Mouse (Mus musculus): ENCODE results near the gene Selenoo.

Selenoo gene

GRCm38 (mm10) chr15:89103921-89104320 lies 15.0 kb downstream of the Selenoo start:
- CTCF ChIA-PET = interaction anchor here in 2 of 4 experiments (0.6 kb wide), 2 partner anchors 105 to 303 kb away, joined by 4 to 8 read pairs; no protein-coding TSS in a partner anchor
- POLR2A ChIA-PET = interaction anchor here in 2 of 4 experiments (0.6 to 1.4 kb wide), 4 partner anchors 15 to 109 kb away, joined by 3 to 5 read pairs (median 3); partner anchors contain the start of genes Selenoo (in 1 of the 2) and Tubgcp6 (in 1 of the 2)

- ChIA-PET CTCF (interaction anchor here in 1 of 4 experiments (0.6 kb wide), 1 partner anchor 20 kb away, joined by 3 read pairs; no protein-coding TSS in a partner anchor), POLR2A (interaction anchor here in 2 of 4 experiments (0.6 to 1.4 kb wide), 4 partner anchors 15 to 109 kb away, joined by 3 to 5 read pairs (median 3); partner anchors contain the start of genes Selenoo (in 1 of the 2) and Tubgcp6 (in 1 of the 2))
Observed at GRCm38 (mm10) chr15:89104425-89104824, 15.5 kb downstream of the Selenoo start.

- POLR2A ChIA-PET = interaction anchor here in 1 of 4 experiments (0.6 kb wide), 1 partner anchor 31 kb away, joined by 6 read pairs; the partner anchor contains the start of gene Trabd
- CTCF ChIA-PET = interaction anchor here in 3 of 4 experiments (0.8 to 1.2 kb wide), 4 partner anchors 12 to 278 kb away, joined by 3 to 4 read pairs (median 3); partner anchors contain the start of gene Dennd6b (in 1 of the 3)
Observed at GRCm38 (mm10) chr15:89106073-89106472, 17.2 kb downstream of the Selenoo start.

GRCm38 (mm10) chr15:89106976-89107375 lies 18.1 kb downstream of the Selenoo start:
- ChIA-PET POLR2A (interaction anchor here in 1 of 4 experiments (0.7 kb wide), 1 partner anchor 335 kb away, joined by 3 read pairs; no protein-coding TSS in a partner anchor), CTCF (interaction anchor here in 1 of 4 experiments (0.8 kb wide), 1 partner anchor 12 kb away, joined by 3 read pairs; no protein-coding TSS in a partner anchor)

GRCm38 (mm10) chr15:89110147-89110546 lies 21.3 kb downstream of the Selenoo start:
- CTCF ChIA-PET = interaction anchor here (0.5 to 2.4 kb wide), 11 partner anchors 11 to 1074 kb away, joined by 3 to 14 read pairs (median 4); partner anchors contain the start of genes Hdac10 (in 2 of the 4), Alg12 (in 1 of the 4), Selenoo (in 1 of the 4) and Tubgcp6 (in 1 of the 4)

GRCm38 (mm10) chr15:89118007-89118406 lies 29.1 kb downstream of the Selenoo start:
- ChIA-PET CTCF (interaction anchor here in 2 of 4 experiments (0.7 to 1.3 kb wide), 2 partner anchors 10 to 11 kb away, joined by 3 to 8 read pairs; partner anchors contain the start of gene Hdac10 (in 1 of the 2)), POLR2A (interaction anchor here in 1 of 4 experiments (1.4 kb wide), 1 partner anchor 40 kb away, joined by 3 read pairs; no protein-coding TSS in a partner anchor)

More at GRCm38 (mm10) chr15:89110147-89110546, 21.3 kb downstream of the Selenoo start:
- POLR2A ChIA-PET = interaction anchor here in 3 of 4 experiments (0.7 to 4.0 kb wide), 11 partner anchors 8 to 282 kb away, joined by 3 to 21 read pairs (median 4); partner anchors contain the start of genes Tubgcp6 (in 2 of the 3), Hdac10 (in 1 of the 3) and Selenoo (in 1 of the 3)

GRCm38 (mm10) chr15:89122649-89123366 lies 33.9 kb downstream of the Selenoo start, which contains the start of gene Tubgcp6:
Gene Tubgcp6, minus strand, starts transcription at chr15:89123112.
- ChIA-PET CTCF (interaction anchor here in 3 of 4 experiments (0.5 to 2.2 kb wide), 11 partner anchors 13 to 295 kb away, joined by 3 to 12 read pairs (median 4); partner anchors contain the start of genes Dennd6b (in 2 of the 3) and Mapk11 (in 2 of the 3)), POLR2A (interaction anchor here (0.6 to 2.5 kb wide), 44 partner anchors 9 to 414 kb away, joined by 3 to 10 read pairs (median 4); partner anchors contain the start of genes Alg12 (in 2 of the 4), Creld2 (in 2 of the 4), Dennd6b (in 2 of the 4) and Mapk12 (in 2 of the 4))

GRCm38 (mm10) chr15:89123595-89123994 lies 34.7 kb downstream of the Selenoo start:
- ChIA-PET POLR2A (interaction anchor here (0.5 to 2.5 kb wide), 38 partner anchors 9 to 415 kb away, joined by 3 to 10 read pairs (median 4); partner anchors contain the start of genes Alg12 (in 2 of the 4), Creld2 (in 2 of the 4), Mapk12 (in 2 of the 4) and Dennd6b (in 1 of the 4)), CTCF (interaction anchor here in 3 of 4 experiments (0.5 to 2.2 kb wide), 13 partner anchors 14 to 296 kb away, joined by 3 to 12 read pairs (median 4); partner anchors contain the start of genes Dennd6b (in 2 of the 3) and Mapk11 (in 2 of the 3))

- CTCF ChIA-PET = interaction anchor here in 2 of 4 experiments (0.6 to 2.2 kb wide), 6 partner anchors 19 to 297 kb away, joined by 3 to 12 read pairs (median 5); partner anchors contain the start of genes Dennd6b (in 1 of the 2), Mapk11 (in 1 of the 2) and Ppp6r2 (in 1 of the 2)
- POLR2A ChIA-PET = interaction anchor here in 2 of 4 experiments (0.6 to 2.5 kb wide), 6 partner anchors 14 to 81 kb away, joined by 3 to 10 read pairs (median 6); partner anchors contain the start of gene Dennd6b (in 1 of the 2)
Observed at GRCm38 (mm10) chr15:89124312-89124711, 35.4 kb downstream of the Selenoo start.

GRCm38 (mm10) chr15:89125351-89125750 lies 36.5 kb downstream of the Selenoo start:
- CTCF ChIA-PET = interaction anchor here in 1 of 4 experiments (1.8 kb wide), 1 partner anchor 86 kb away, joined by 5 read pairs; the partner anchor contains the start of gene Ppp6r2
- POLR2A ChIA-PET = no interaction called here

GRCm38 (mm10) chr15:89126622-89127021 lies 37.7 kb downstream of the Selenoo start:
- ChIA-PET POLR2A (interaction anchor here in 1 of 4 experiments (0.8 to 1.5 kb wide), 2 partner anchors 84 to 233 kb away, joined by 3 read pairs; no protein-coding TSS in a partner anchor), CTCF (interaction anchor here in 2 of 4 experiments (0.5 to 2.7 kb wide), 4 partner anchors 16 to 298 kb away, joined by 3 to 14 read pairs (median 6); no protein-coding TSS in a partner anchor)

- POLR2A ChIA-PET = interaction anchor here in 3 of 4 experiments (0.6 to 2.4 kb wide), 18 partner anchors 19 to 376 kb away, joined by 3 to 11 read pairs (median 4); partner anchors contain the start of genes Dennd6b (in 1 of the 3), Mapk11 (in 1 of the 3), Pim3 (in 1 of the 3) and Sbf1 (in 1 of the 3)
- CTCF ChIA-PET = interaction anchor here (0.5 to 2.7 kb wide), 34 partner anchors 10 to 385 kb away, joined by 3 to 22 read pairs (median 5); partner anchors contain the start of genes Mapk12 (in 3 of the 4), Ppp6r2 (in 2 of the 4), Dennd6b (in 1 of the 4) and Selenoo (in 1 of the 4)
Observed at GRCm38 (mm10) chr15:89127364-89127940, 38.6 kb downstream of the Selenoo start.

- POLR2A ChIA-PET = interaction anchor here (0.6 to 2.5 kb wide), 44 partner anchors 8 to 377 kb away, joined by 3 to 16 read pairs (median 4); partner anchors contain the start of genes Dennd6b (in 2 of the 4), Pim3 (in 2 of the 4), Ppp6r2 (in 2 of the 4) and Adm2 (in 1 of the 4)
- CTCF ChIA-PET = interaction anchor here (0.5 to 2.7 kb wide), 80 partner anchors 9 to 1504 kb away, joined by 3 to 22 read pairs (median 4); partner anchors contain the start of genes Mapk12 (in 4 of the 4), Dennd6b (in 2 of the 4), Mapk11 (in 2 of the 4) and Ppp6r2 (in 2 of the 4)
Observed at GRCm38 (mm10) chr15:89128382-89129350, 39.8 kb downstream of the Selenoo start, which contains the start of gene Hdac10. Gene Hdac10, minus strand, starts transcription at chr15:89128700.

GRCm38 (mm10) chr15:89130245-89130644 lies 41.4 kb downstream of the Selenoo start:
- ChIA-PET POLR2A (interaction anchor here in 2 of 4 experiments (0.5 to 2.5 kb wide), 2 partner anchors 9 to 82 kb away, joined by 3 to 6 read pairs; no protein-coding TSS in a partner anchor), CTCF (interaction anchor here in 1 of 4 experiments (0.8 kb wide), 1 partner anchor 10 kb away, joined by 3 read pairs; no protein-coding TSS in a partner anchor)

- CTCF ChIA-PET = interaction anchor here in 1 of 4 experiments (0.5 kb wide), 1 partner anchor 79 kb away, joined by 3 read pairs; no protein-coding TSS in a partner anchor
- POLR2A ChIA-PET = interaction anchor here in 2 of 4 experiments (0.6 to 1.9 kb wide), 2 partner anchors 38 to 434 kb away, joined by 3 to 4 read pairs; no protein-coding TSS in a partner anchor
Observed at GRCm38 (mm10) chr15:89131316-89131715, 42.4 kb downstream of the Selenoo start.

All from embryonic stem cell, embryonic (primary cell).